Mouse (Mus musculus): ENCODE data around the gene Ache.

The Ache gene

DNA sequence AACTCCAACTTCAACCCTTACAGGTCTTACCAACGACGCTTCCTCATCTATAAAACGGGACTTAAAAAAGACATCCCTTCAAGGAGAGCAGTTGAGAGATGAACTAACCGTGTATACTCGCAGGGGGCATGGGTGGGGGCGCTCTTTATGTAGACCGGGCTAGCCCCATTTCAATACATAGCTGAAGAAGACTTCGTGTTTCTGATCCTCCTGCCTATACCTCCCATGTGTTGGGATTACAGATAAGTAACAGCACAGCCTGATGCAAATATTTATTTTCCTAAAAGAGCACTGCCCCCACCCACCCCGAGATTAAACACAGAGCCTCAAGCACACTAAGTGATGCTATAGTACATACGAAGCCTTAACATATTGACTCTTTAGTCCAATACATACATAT, 47.0 kb downstream of the Ache start:
- no peak for DNase-seq (ENCODE audit: low spot score)

- no peak for DNase-seq (ENCODE audit: low spot score)
Observed at GRCm38 (mm10) chr5:137335066-137335465, 47.7 kb downstream of the Ache start.

- peak; percentile 65 for DNase-seq (ENCODE audit: low spot score)
Observed at GRCm38 (mm10) chr5:137337190-137337589, 49.9 kb downstream of the Ache start.

- DNase-seq (ENCODE audit: low spot score): peak; percentile 89
Observed at GRCm38 (mm10) chr5:137338256-137338655, 50.9 kb downstream of the Ache start.

GRCm38 (mm10) chr5:137338663-137339289, 51.5 kb downstream of the Ache start:
- peak; percentile 39 for DNase-seq (ENCODE audit: low spot score)

- DNase-seq (ENCODE audit: low spot score): peak; percentile 35
Observed at GRCm38 (mm10) chr5:137339290-137339979, 52.1 kb downstream of the Ache start.

GRCm38 (mm10) chr5:137340222-137340621, 52.9 kb downstream of the Ache start:
- no peak for DNase-seq (ENCODE audit: low spot score)

GRCm38 (mm10) chr5:137342407-137343012, 55.2 kb downstream of the Ache start:
- DNase-seq (ENCODE audit: low spot score): no peak

- no peak for DNase-seq (ENCODE audit: low spot score)
Observed at GRCm38 (mm10) chr5:137343412-137343811, 56.1 kb downstream of the Ache start.

DNA sequence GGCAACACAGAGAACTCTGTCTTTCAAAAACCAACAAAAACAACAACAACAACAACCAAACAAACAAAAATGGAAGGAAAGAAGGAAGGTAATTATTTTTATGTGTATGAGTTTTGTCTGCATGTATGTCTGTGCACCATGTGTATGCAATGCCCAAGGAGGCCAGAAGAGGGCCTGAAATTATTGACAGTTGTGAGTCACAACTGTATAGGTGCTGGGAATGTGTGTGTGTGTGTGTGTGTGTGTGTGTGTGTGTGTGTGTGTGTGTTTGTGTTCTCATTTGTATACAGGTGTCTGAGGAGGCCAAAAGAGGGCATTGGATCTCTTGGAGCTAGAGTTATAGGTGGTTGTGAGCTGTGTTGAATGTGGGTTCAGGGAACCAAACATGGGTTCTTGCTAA, 56.5 kb downstream of the Ache start:
- DNase-seq (ENCODE audit: low spot score): no peak
